Mouse (Mus musculus) forebrain, embryonic 14.5 days (tissue): ENCODE results near the gene Atxn2l. TPM values are rescaled to one million over a fixed set of nuclear protein-coding genes. Genes with fewer than 3 reads are reported as not detected.

Source experiments
- ATAC-seq: fragments of 200-750 bp; cut with Nextera tagmentation; 2 replicates; pipeline ENCODE4 v1.8.0; 2017; ENCODE audit warnings: mild to moderate bottlenecking, moderate library complexity
- DNase-seq: peaks from one replicate; pipeline ENCODE4 v3.0.0-alpha.2; 2015; ENCODE audit warnings: low spot score
- H3K27ac ChIP-seq: fragments of 300-500 bp; sonication (generic); 2 replicates; pipeline ENCODE4 v1.5.1; 2014; ENCODE audit warnings: low read depth, mild to moderate bottlenecking, control low read depth, low read length, moderate library complexity
- H3K27me3 ChIP-seq: fragments of 300-500 bp; sonication (generic); replicated peaks from 2 replicates; pipeline ENCODE4 v1.6.1; 2014; ENCODE audit warnings: low read length, control low read depth, mixed read lengths; ENCODE audit not compliant: control insufficient read depth, insufficient read depth
- H3K36me3 ChIP-seq: fragments of 300-500 bp; sonication (generic); 2 replicates; pipeline ENCODE4 v1.6.1; 2014; ENCODE audit warnings: low read length, control low read depth; ENCODE audit not compliant: control insufficient read depth, insufficient read depth
- H3K4me1 ChIP-seq: fragments of 300-500 bp; sonication (generic); 2 replicates; pipeline ENCODE4 v1.6.1; 2014; ENCODE audit warnings: antibody characterized with exemption, low read length, control low read depth; ENCODE audit not compliant: control insufficient read depth, insufficient read depth
- H3K4me2 ChIP-seq: fragments of 300-500 bp; sonication (generic); 2 replicates; pipeline ENCODE4 v1.6.1; 2014; ENCODE audit warnings: mild to moderate bottlenecking, control low read depth, low read length
- H3K4me3 ChIP-seq: fragments of 300-500 bp; sonication (generic); 2 replicates; pipeline ENCODE4 v1.5.1; 2014; ENCODE audit warnings: low read depth, low read length, control low read depth
- H3K9ac ChIP-seq: fragments of 300-500 bp; sonication (generic); 2 replicates; pipeline ENCODE4 v1.6.1; 2014; ENCODE audit warnings: mild to moderate bottlenecking, low read length, control low read depth, moderate library complexity
- H3K9me3 ChIP-seq: fragments of 300-500 bp; sonication (generic); replicated peaks from 2 replicates; pipeline ENCODE4 v1.6.1; 2016; ENCODE audit warnings: low read length, control low read depth, mixed read lengths; ENCODE audit not compliant: control insufficient read depth
- WGBS: fragments of 180-500 bp; shearing (Covaris S2); extraction: QIAGEN DNeasy Blood & Tissue Kit; methylation state at CpG from one replicate; pipeline ENCODE4 v1.1.7; 2014; 5-methylcytosine and 5-hydroxymethylcytosine counted together
- polyA plus RNA-seq: library from polyadenylated mRNA; unstranded; fragments of >200 nt; fragmentation: Nextera tagmentation; extraction: Ambion mirVana; gene quantifications from 2 replicates; pipeline ENCODE4 v1.2.1, GENCODE M21; 2014

The Atxn2l gene
- polyA plus RNA-seq, 1 experiment from 2014 or later = 36.5 TPM

- no peaks in the 10 kb centered on the region for H3K9me3 ChIP-seq
- no peak for DNase-seq
- WGBS = 94% methylated on average over 18 of the region's 18 CpGs
- H3K4me3 ChIP-seq = no peak overlapping the region
- H3K27ac ChIP-seq = no peak overlapping the region
- no peak overlapping the region for H3K9ac ChIP-seq
- H3K4me1 ChIP-seq = no peaks in the 10 kb centered on the region
- no peaks in the 10 kb centered on the region for H3K27me3 ChIP-seq
- H3K36me3 ChIP-seq = peaks cover 66% of the 10 kb centered on the region
- no peak overlapping the region for H3K4me2 ChIP-seq
- ATAC-seq = no peak
These were observed 35.2 kb downstream of the Atxn2l start for GRCm38 (mm10) chr7:126467834-126468627.

DNA sequence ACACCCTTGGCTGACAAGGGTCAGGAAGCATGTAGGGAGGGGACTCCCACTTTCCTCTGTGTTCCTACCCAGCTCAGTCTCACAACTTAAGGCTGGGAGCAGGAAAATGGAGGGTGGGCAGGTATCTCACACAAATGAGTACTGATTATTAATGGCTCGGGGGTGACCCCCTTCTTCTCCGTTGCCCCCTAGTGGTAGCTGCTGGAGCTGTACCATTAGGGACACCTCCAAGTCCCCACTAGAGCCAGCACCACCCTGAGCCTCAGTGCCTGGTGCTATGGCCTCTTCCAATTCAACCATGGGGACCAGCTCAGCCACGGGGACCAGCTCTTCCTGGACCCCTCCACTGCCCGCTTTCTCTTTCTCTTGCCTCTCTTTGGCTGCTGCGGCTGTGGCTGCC is 36.0 kb downstream of the Atxn2l start:
- Histone ChIP-seq H3K9me3 (no peaks in the 10 kb centered on the region), H3K36me3 (peaks cover 59% of the 10 kb centered on the region), H3K27me3 (no peaks in the 10 kb centered on the region), H3K27ac (no peak overlapping the region), H3K4me2 (no peak overlapping the region), H3K9ac (no peak overlapping the region), H3K4me3 (no peak overlapping the region), H3K4me1 (no peaks in the 10 kb centered on the region)
- ATAC-seq (no peak), DNase-seq (peak; percentile 27)
- WGBS = 64% methylated on average over 5 of the region's 5 CpGs

GRCm38 (mm10) chr7:126466707-126467106 is 36.5 kb downstream of the Atxn2l start:
- DNase-seq (no peak), ATAC-seq (no peak)
- Histone ChIP-seq H3K4me1 (no peaks in the 10 kb centered on the region), H3K9me3 (no peaks in the 10 kb centered on the region), H3K36me3 (peaks cover 54% of the 10 kb centered on the region), H3K9ac (no peak overlapping the region), H3K27ac (no peak overlapping the region), H3K27me3 (no peaks in the 10 kb centered on the region), H3K4me2 (no peak overlapping the region), H3K4me3 (no peak overlapping the region)
- WGBS = 91% methylated on average over 5 of the region's 5 CpGs

GRCm38 (mm10) chr7:126466116-126466515 is 37.1 kb downstream of the Atxn2l start:
- H3K4me2 ChIP-seq = no peak overlapping the region
- ATAC-seq (no peak), DNase-seq (no peak)
- no peak overlapping the region for H3K9ac ChIP-seq
- H3K4me1 ChIP-seq = no peaks in the 10 kb centered on the region
- WGBS = 74% methylated on average over 9 of the region's 9 CpGs
- H3K9me3 ChIP-seq = no peaks in the 10 kb centered on the region
- no peaks in the 10 kb centered on the region for H3K27me3 ChIP-seq
- H3K36me3 ChIP-seq = peaks cover 48% of the 10 kb centered on the region
- H3K4me3 ChIP-seq = no peak overlapping the region
- no peak overlapping the region for H3K27ac ChIP-seq

GRCm38 (mm10) chr7:126465246-126466030 is 37.8 kb downstream of the Atxn2l start:
- H3K27ac ChIP-seq = no peak overlapping the region
- H3K27me3 ChIP-seq = no peaks in the 10 kb centered on the region
- WGBS = 63% methylated on average over 7 of the region's 7 CpGs
- ATAC-seq (no peak), DNase-seq (no peak)
- H3K36me3 ChIP-seq = peaks cover 41% of the 10 kb centered on the region
- H3K4me3 ChIP-seq = no peak overlapping the region
- H3K4me2 ChIP-seq = no peak overlapping the region
- no peaks in the 10 kb centered on the region for H3K4me1 ChIP-seq
- no peaks in the 10 kb centered on the region for H3K9me3 ChIP-seq
- no peak overlapping the region for H3K9ac ChIP-seq

DNA sequence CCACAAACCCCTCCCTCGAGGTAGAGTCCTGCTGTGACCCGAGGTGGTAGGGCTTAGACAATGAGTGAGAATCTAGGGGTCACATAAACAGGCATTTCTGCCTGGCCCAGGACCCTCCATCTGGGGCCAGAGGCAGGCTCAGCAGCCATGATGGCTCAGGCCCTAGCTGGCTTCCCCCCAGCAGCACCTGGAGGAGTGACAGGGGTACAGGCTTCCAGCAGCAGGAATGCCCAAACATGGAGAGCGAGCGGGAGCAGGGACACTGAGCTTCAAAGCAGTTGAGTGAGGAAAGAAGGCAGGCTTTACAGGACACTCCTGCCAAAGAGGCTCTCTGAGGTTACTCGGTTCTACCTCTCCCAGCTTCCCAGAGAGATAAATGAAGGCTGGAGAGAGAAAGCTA is 38.4 kb downstream of the Atxn2l start:
- ATAC-seq = no peak
- H3K27me3 ChIP-seq = no peaks in the 10 kb centered on the region
- no peaks in the 10 kb centered on the region for H3K9me3 ChIP-seq
- no peak overlapping the region for H3K27ac ChIP-seq
- DNase-seq = no peak
- WGBS = 49% methylated on average over 5 of the region's 5 CpGs
- no peak overlapping the region for H3K9ac ChIP-seq
- H3K4me2 ChIP-seq = no peak overlapping the region
- H3K4me3 ChIP-seq = no peak overlapping the region
- H3K4me1 ChIP-seq = no peaks in the 10 kb centered on the region
- peaks cover 37% of the 10 kb centered on the region for H3K36me3 ChIP-seq

DNA sequence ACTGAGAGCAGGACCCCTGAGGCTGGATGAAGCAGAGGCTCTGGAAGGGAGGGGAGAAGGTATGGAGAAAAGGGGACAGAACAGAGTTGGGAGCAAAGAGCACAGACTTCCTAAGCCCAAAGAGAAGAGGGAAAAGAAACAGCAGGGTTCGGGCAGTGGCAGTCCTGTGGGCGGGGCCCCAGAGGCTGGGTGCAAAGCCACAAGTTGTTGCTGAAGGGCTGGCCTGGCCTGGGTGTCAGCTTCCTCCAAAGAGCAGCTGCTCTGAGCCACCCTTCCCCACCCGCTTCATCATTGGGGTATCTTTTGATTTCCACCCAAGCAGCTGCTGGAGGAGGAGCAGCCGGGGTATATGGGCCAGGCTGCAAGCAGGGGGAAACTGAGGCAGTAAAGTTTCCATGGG is 39.1 kb downstream of the Atxn2l start:
- Histone ChIP-seq H3K4me2 (no peak overlapping the region), H3K4me3 (no peak overlapping the region), H3K27me3 (no peaks in the 10 kb centered on the region), H3K4me1 (no peaks in the 10 kb centered on the region), H3K27ac (no peak overlapping the region), H3K9me3 (no peaks in the 10 kb centered on the region), H3K9ac (no peak overlapping the region), H3K36me3 (peaks cover 30% of the 10 kb centered on the region)
- WGBS = 67% methylated on average over 4 of the region's 4 CpGs
- no peak for ATAC-seq
- no peak for DNase-seq

GRCm38 (mm10) chr7:126463547-126463946 is 39.7 kb downstream of the Atxn2l start:
- no peak overlapping the region for H3K4me3 ChIP-seq
- peaks cover 24% of the 10 kb centered on the region for H3K36me3 ChIP-seq
- DNase-seq (no peak), ATAC-seq (no peak)
- H3K27me3 ChIP-seq = no peaks in the 10 kb centered on the region
- H3K4me2 ChIP-seq = no peak overlapping the region
- H3K9me3 ChIP-seq = no peaks in the 10 kb centered on the region
- no peaks in the 10 kb centered on the region for H3K4me1 ChIP-seq
- H3K9ac ChIP-seq = no peak overlapping the region
- no peak overlapping the region for H3K27ac ChIP-seq
- WGBS = 61% methylated on average over 4 of the region's 4 CpGs

DNA sequence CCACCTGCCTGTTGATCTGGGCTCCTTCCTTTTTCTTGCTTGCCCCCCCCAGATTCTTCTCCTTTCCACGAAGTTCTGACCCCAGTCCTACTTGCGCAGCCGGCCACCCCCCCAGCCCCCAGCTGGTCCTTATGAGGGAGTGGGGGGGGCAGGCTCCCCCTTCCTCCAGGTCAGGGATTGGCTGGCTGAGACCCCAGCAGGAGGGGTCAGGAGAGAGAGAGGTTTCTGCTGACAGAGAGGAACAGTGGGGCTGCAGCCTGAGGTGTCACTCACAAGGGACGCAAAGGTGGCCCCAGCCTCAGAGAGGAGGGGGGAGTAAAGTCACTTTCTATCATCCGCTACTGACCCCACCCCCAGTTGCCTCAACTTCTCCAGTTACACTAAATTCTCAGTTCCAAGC is 40.2 kb downstream of the Atxn2l start, which contains the start of gene Atp2a1:
Gene Atp2a1 (minus strand): TSS at position 105 of the 400 bp plus-strand sequence.
- peaks cover 19% of the 10 kb centered on the region for H3K36me3 ChIP-seq
- no peak for DNase-seq
- H3K27ac ChIP-seq = no peak within 1 kb of the TSS
- H3K9ac ChIP-seq = no peak within 1 kb of the TSS
- ATAC-seq = no peak
- no peaks in the 10 kb centered on the region for H3K4me1 ChIP-seq
- H3K9me3 ChIP-seq = no peaks in the 10 kb centered on the region
- H3K4me3 ChIP-seq = no peak within 1 kb of the TSS
- WGBS = 58% methylated on average over 5 of the region's 5 CpGs
- H3K4me2 ChIP-seq = no peak within 1 kb of the TSS
- no peaks in the 10 kb centered on the region for H3K27me3 ChIP-seq
